Mouse (Mus musculus) megakaryocyte, embryonic 14.5 days (primary cell): ENCODE data around the gene Morf4l1. TPM values are rescaled to one million over a fixed set of nuclear protein-coding genes. Genes with fewer than 3 reads are reported as not detected.

Experiments
- H3K27me3 ChIP-seq: replicated peaks from 2 replicates; pipeline ENCODE3; 2012; ENCODE audit warnings: inconsistent platforms
- H3K36me3 ChIP-seq: replicated peaks from 2 replicates; pipeline ENCODE3; 2012; ENCODE audit warnings: low read length, inconsistent platforms, mixed read lengths
- H3K4me1 ChIP-seq: 2 replicates; pipeline ENCODE4 v1.6.1; 2012; ENCODE audit warnings: inconsistent platforms
- H3K4me3 ChIP-seq: replicated peaks from 2 replicates; pipeline ENCODE3; 2012; ENCODE audit warnings: moderate library complexity, mild to moderate bottlenecking, inconsistent platforms
- H3K9me3 ChIP-seq: 2 replicates; pipeline ENCODE4 v1.6.1; 2012; ENCODE audit warnings: inconsistent platforms
- FLI1 ChIP-seq: IDR thresholded peaks from 2 replicates; pipeline ENCODE4 v1.6.1; 2012; ENCODE audit warnings: low read length, inconsistent platforms, mixed read lengths
- GATA1 ChIP-seq: IDR thresholded peaks from 3 replicates; pipeline ENCODE4 v1.6.1; 2012; ENCODE audit warnings: mixed read lengths, low read length, inconsistent platforms, borderline replicate concordance
- polyA plus RNA-seq: library from polyadenylated mRNA; stranded (reverse); fragments of >175 nt; gene quantifications from 2 replicates; pipeline ENCODE4 v1.2.3, GENCODE M21; 2012; ENCODE audit warnings: low replicate concordance; ENCODE audit not compliant: insufficient read depth

The Morf4l1 gene
- polyA plus RNA-seq, 1 experiment, result 75.8 TPM

DNA sequence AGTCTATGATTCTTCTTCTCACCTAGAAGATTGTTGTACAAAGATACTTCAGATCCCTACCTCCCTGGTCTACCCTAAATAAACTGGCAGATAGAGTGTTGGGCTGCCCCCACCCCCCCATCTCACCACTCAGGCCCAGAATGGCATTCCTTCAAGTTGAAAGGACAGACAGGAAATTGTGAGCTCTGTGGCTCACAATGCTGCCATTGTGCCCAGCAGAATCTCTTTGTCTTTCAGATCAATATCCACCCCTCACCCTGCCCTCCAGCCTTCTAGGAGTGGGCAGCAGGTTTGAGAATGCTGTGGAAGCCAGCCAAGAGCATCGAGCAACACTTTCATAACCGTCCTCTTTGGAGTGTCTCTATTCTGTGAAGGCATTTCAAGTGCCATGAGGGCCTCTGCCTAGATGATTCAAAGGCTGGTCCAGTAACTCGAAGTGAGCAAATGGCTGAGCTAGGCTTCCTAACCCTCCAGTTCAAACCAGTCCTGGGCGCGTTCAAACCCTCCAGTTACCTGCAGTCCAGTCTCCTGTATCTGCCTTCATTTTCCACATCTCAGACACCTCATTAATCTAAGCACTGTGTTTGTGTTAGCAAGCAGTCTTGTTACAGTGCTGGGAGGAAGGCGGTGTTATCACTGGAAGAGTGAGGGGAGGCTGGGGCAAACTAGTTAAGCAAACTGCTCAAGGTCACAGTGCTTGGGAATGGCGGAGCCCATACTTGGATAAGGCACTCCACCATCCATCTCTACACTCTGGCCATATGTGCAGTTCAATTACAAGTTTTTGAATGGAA is 19.2 kb upstream of the Morf4l1 start:
- Histone ChIP-seq H3K4me3 (no peak overlapping the region), H3K27me3 (peaks cover 15% of the 10 kb centered on the region), H3K4me1 (peaks cover 11% of the 10 kb centered on the region), H3K9me3 (no peaks in the 10 kb centered on the region), H3K36me3 (no peaks in the 10 kb centered on the region)
- TF ChIP-seq GATA1 (no peak), FLI1 (no peak)

DNA sequence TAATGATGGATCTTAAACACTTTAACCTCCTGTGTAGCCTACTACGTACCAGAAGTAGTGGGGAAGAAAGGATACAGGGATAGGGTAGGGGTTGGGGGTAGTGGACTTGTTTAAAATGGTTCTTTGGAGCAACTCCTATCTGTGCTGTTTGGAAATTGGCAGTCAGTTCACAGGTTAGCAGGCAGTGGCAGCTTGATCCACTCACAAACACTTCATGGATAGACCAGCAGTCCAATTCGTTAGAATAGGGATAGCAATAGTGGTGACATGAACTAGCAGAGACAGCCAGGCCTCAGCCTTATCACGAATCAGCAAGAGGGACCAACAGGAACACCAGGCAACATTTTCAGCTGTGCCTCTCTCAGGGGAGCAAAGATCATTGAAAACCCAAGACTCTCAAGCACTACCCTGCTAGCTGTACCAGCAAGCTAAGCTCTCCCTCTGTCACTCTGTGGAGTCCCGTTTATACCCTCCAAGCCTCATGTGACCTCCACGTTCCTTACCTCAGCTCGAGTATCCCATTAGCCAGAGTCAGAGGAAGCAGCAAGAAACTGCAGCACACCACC is 14.1 kb upstream of the Morf4l1 start:
- H3K9me3 ChIP-seq, result no peaks in the 10 kb centered on the region
- H3K27me3 ChIP-seq, result peaks cover 7% of the 10 kb centered on the region
- TF ChIP-seq GATA1, result no peak
- TF ChIP-seq FLI1, result no peak
- no peak overlapping the region for H3K4me3 ChIP-seq
- peaks cover 26% of the 10 kb centered on the region for H3K4me1 ChIP-seq
- no peaks in the 10 kb centered on the region for H3K36me3 ChIP-seq

DNA sequence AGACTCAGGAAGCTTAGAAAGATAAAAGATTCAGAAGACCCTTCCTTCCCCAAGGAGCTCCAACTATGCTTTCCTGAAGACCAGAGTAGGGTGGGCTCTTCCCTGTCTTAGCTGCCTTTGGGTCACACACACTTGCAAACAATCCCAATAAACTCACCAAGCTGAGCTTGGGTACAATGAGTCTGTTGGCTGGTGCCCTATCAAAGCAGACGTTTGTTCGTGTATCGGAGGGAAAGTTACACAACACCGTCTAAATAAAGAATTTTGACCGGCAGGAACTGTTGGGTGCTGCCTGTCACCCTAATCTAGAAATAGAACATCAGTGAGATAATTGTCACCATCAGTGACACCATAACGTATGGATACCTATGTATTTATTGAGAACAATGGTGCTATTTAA is 12.6 kb upstream of the Morf4l1 start:
- no peaks in the 10 kb centered on the region for H3K9me3 ChIP-seq
- H3K4me1 ChIP-seq, result peaks cover 37% of the 10 kb centered on the region
- no peaks in the 10 kb centered on the region for H3K36me3 ChIP-seq
- peaks cover 5% of the 10 kb centered on the region for H3K27me3 ChIP-seq
- TF ChIP-seq GATA1 (no peak), FLI1 (no peak)
- no peak overlapping the region for H3K4me3 ChIP-seq

DNA sequence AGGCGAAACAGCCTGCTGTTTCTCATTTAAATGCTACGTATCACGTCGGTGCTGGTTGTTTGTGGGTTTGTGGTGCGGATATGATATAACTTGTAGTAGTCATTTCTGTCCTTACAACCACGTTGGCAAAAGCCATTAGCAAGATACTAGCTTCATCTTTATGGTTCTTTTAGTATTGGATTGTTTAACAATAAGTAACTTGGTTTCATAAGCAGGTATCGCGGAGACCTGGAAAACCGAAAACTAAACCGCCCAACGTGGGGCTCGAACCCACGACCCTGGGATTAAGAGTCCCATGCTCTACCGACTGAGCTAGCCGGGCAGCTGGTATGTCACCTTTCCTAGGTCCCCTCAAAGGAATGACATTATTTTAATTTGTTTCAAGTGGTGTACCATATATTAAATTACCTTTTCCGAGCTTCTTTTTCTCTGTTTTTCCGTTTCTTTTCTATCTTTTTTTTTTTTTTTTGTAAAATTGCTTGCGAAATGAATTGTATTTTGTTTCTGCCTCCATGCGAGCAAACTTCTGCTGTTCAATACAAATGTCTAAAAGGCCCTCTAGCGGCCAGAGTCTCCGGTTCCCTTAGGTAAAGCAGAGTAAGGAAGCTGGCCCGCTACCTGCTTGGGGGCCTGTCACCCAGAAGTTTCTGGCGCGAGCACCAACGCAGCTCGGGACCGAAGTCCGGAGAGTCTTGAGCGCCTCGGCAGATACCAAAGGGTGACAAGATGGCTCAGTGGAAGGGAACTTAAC is 11.9 kb upstream of the Morf4l1 start:
- peaks cover 40% of the 10 kb centered on the region for H3K4me1 ChIP-seq
- peak overlapping the region; percentile 90 for H3K4me3 ChIP-seq
- H3K9me3 ChIP-seq, result no peaks in the 10 kb centered on the region
- no peak for TF ChIP-seq GATA1
- TF ChIP-seq FLI1, result no peak
- peaks cover 5% of the 10 kb centered on the region for H3K27me3 ChIP-seq
- no peaks in the 10 kb centered on the region for H3K36me3 ChIP-seq

DNA sequence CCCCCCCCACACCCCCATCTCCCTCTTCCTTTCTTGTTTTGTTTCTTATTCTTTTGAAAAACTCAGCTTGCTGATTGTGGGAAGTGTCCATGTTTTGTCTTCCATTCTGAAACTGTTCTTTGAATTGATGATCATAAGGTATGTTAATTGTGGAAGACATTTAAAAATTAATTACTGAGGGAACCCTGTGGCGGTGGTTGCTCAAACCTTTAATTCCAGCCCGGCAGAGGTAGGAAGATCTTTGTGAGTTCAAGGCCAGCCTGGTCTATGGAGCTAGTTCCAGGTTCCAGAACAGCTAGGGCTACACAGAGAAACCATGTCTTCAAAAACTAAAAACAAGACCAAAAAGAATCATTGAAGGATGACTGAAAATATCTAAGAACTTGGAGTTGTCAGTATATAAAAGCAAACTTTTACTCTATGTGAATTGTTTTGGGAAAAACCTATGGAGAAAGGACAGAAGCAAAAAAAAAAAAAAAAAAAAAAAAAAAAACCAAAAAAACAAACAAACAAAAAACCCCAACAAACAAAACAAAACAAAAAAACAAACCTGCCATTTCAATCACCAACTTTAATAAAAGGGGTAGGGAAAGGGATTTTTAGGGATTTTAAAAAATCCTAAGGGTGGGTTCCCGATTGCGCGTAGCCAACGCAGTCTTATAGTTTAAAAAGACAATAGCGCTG is 11.0 kb upstream of the Morf4l1 start:
- peaks cover 5% of the 10 kb centered on the region for H3K27me3 ChIP-seq
- H3K4me1 ChIP-seq, result peaks cover 40% of the 10 kb centered on the region
- no peak for TF ChIP-seq GATA1
- TF ChIP-seq FLI1, result no peak
- H3K36me3 ChIP-seq, result no peaks in the 10 kb centered on the region
- peak overlapping the region; percentile 90 for H3K4me3 ChIP-seq
- H3K9me3 ChIP-seq, result no peaks in the 10 kb centered on the region

DNA sequence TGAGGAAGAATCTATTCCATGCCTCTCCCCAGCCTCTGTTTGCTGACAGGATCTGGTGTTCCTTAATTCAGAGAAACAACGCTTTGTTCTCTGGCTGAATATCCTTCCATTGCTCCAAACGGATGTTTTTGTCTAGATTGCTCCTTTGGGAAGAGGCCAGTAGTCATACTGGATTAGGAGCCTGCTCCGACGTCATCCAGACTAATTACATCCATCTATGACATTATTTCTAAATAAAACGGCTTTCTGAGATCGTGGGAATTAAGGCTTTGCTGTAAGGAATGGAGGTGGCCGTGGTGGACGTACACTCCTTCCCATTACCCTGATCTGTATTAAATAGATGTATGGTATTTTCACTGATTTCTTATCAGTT is 10.3 kb upstream of the Morf4l1 start:
- peaks cover 40% of the 10 kb centered on the region for H3K4me1 ChIP-seq
- no peak overlapping the region for H3K4me3 ChIP-seq
- H3K36me3 ChIP-seq, result no peaks in the 10 kb centered on the region
- H3K27me3 ChIP-seq, result peaks cover 3% of the 10 kb centered on the region
- TF ChIP-seq GATA1 (no peak), FLI1 (no peak)
- no peaks in the 10 kb centered on the region for H3K9me3 ChIP-seq

DNA sequence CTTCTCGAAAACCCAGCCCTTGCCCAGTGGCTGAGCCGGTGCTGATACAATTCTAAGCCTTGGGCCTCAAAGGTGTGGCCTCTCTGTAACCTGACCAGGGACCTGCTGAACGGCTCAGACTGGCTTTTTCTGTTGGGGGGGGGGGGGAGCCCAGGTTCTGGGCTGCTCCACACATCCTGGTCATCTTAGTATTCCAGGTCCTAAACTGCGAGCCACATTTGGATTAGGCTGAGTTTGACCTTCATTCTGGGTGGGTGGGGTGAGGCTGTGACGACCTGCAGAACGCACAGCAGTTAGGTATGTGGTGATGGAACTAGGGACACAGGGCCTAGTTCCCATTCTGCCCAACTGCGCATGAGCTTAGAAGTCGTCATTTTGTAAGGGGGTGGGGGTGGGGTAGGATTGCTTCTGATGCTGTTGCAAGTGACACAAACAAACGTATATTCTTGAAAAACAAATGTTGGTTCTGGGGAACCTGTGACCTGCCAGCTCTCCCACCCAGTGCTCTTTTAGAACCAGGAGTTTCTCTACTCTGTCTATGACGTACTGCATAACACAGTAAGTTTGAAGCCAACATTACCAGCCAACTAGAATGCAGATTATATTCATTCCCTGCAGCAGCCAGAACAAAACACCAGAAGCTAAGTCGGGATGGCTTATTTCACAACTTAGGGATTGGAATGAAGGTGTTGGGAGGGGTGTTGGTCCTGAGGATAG is 9.7 kb upstream of the Morf4l1 start:
- TF ChIP-seq GATA1 (no peak), FLI1 (no peak)
- Histone ChIP-seq H3K4me1 (peaks cover 35% of the 10 kb centered on the region), H3K27me3 (no peaks in the 10 kb centered on the region), H3K4me3 (peak overlapping the region; percentile 10), H3K36me3 (no peaks in the 10 kb centered on the region), H3K9me3 (no peaks in the 10 kb centered on the region)

DNA sequence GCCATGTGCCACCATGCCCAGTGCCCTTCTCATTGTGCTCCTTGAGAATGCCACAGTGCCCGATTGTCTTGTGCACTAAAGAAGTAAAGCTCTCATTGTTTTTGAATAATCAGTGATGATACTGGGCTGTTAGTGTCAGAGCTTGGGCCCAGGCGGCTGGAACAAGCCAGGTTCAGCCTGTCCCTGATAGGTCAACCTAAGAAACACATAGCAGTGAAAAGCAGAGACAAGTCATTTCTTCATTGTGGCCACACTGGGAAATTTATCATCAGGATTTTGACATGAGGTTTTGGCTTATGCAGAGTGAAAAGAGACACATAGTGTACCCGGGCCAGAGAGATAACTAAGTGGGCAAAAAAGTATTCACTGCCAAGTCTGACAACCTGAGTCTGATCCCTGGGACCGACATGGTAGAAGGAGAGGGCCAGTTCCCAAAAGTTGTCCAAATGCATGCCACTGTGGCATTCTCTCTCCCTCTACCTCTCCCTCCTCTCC is 7.7 kb upstream of the Morf4l1 start:
- Histone ChIP-seq H3K4me3 (peak overlapping the region; percentile 53), H3K36me3 (no peaks in the 10 kb centered on the region), H3K9me3 (no peaks in the 10 kb centered on the region), H3K4me1 (peaks cover 28% of the 10 kb centered on the region), H3K27me3 (no peaks in the 10 kb centered on the region)
- TF ChIP-seq GATA1 (no peak), FLI1 (no peak)

DNA sequence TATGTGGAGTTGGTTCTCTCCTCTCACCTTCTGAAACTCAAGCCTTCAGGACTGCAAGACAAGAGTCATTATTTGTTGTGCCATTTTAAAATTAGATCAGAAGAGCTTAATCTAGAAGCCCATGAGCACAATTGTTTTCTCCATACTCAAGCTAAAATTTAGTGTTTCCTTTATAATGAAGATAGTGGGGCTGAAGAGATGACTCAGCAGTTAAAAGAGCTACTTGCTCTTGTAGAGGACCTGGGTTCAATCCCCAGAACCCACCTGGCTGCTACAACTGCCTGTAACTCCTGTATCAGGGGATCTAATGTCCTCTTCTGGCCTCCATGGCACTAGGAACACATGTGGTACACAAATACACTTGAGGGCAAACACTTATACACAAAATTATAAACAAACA is 2.7 kb upstream of the Morf4l1 start:
- Histone ChIP-seq H3K4me1 (peaks cover 22% of the 10 kb centered on the region), H3K36me3 (no peaks in the 10 kb centered on the region), H3K27me3 (no peaks in the 10 kb centered on the region), H3K4me3 (no peak overlapping the region), H3K9me3 (no peaks in the 10 kb centered on the region)
- TF ChIP-seq GATA1, result no peak
- no peak for TF ChIP-seq FLI1
